Mouse (Mus musculus) gastrocnemius, postnatal 10 days (tissue): Measurements from ENCODE around the gene Cyp2d26. TPM values are rescaled to one million over a fixed set of nuclear protein-coding genes. Genes with fewer than 3 reads are reported as not detected.

Experiments
- DNase-seq: peaks from one replicate; pipeline ENCODE4 v3.0.0; 2021; ENCODE audit warnings: mixed read lengths
- microRNA-seq, 2 experiments: library from miRNA; unstranded; fragments of <30 nt; microRNA quantifications; one replicate each; pipeline ENCODE4 v1.2.0; 2021
- total RNA-seq, 2 experiments: library from RNA; stranded (reverse); gene quantifications; 2 replicates each; pipeline ENCODE4 v1.2.3; 2021

The Cyp2d26 gene
- total RNA-seq, 2 experiments from 2014 or later: 0.43 TPM; not detected in 1

- no peak for DNase-seq
Observed at GRCm38 (mm10) chr15:82763631-82764420, 30.3 kb downstream of the Cyp2d26 start, which contains the start of gene Cyp2d40. Gene Cyp2d40, minus strand, starts transcription at chr15:82764183.

GRCm38 (mm10) chr15:82748141-82748540 lies 46.0 kb downstream of the Cyp2d26 start:
- no peak for DNase-seq

GRCm38 (mm10) chr15:82747516-82747915 lies 46.6 kb downstream of the Cyp2d26 start:
- no peak for DNase-seq

Small RNAs within 50 kb of the gene (microRNA-seq; reads per million reads assigned to microRNA genes)
- gene Gm27618: 0 reads per million in 2 experiments

Other genes starting within 250 kb of the Cyp2d26 start
- gene Cyp2d12, start 239.2 kb downstream of the Cyp2d26 start, total RNA-seq: not detected
- gene Cyp2d34, start 173.3 kb downstream of the Cyp2d26 start, total RNA-seq: not detected
- not detected for gene Cyp2d40, start 30.1 kb downstream of the Cyp2d26 start, total RNA-seq
- 10 to 100 TPM; 33.4 to 40.6 TPM for gene Tcf20, start 193.6 kb upstream of the Cyp2d26 start, total RNA-seq
- gene Nfam1, start 239.0 kb upstream of the Cyp2d26 start, total RNA-seq: 1 to 10 TPM; 1.4 to 3.0 TPM